Mouse (Mus musculus) common myeloid progenitor, adult 5-6 weeks (primary cell): ENCODE measurements around the gene Id1. TPM values are rescaled to one million over a fixed set of nuclear protein-coding genes. Genes with fewer than 3 reads are reported as not detected.

Source experiments
- ATAC-seq: replicated peaks from 2 replicates; pipeline ENCODE4 v1.8.0; 2016; ENCODE audit warnings: low read depth, mild to moderate bottlenecking, moderate TSS enrichment, inconsistent platforms; ENCODE audit not compliant: poor library complexity, severe bottlenecking
- total RNA-seq: library from RNA; stranded (forward); fragments of 200-1000, 187-1606 nt; gene quantifications from 2 replicates; pipeline ENCODE4 v1.2.3, GENCODE M21; 2017

Gene Id1
- total RNA-seq, result 2.8 and 5.8 TPM in 2 replicates

DNA sequence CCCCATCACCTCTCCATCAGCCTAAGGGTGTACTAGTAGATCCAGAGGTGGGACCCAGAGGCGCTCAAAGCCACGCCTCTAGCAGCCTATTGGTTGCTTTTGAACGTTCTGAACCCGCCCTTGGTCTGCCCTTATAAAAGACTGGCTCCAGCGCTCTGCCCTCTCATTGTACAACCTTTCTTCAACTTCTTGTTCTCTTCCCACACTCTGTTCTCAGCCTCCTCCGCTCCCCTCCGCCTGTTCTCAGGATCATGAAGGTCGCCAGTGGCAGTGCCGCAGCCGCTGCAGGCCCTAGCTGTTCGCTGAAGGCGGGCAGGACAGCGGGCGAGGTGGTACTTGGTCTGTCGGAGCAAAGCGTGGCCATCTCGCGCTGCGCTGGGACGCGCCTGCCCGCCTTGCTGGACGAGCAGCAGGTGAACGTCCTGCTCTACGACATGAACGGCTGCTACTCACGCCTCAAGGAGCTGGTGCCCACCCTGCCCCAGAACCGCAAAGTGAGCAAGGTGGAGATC lies at the start of gene Id1:
TSS of gene Id1 (plus strand) at position 162 of the 512 bp plus-strand sequence.
- peak; percentile 58 for ATAC-seq

GRCm38 (mm10) chr2:152686399-152686798 lies 49.7 kb upstream of the Id1 start:
- ATAC-seq, result no peak

DNA sequence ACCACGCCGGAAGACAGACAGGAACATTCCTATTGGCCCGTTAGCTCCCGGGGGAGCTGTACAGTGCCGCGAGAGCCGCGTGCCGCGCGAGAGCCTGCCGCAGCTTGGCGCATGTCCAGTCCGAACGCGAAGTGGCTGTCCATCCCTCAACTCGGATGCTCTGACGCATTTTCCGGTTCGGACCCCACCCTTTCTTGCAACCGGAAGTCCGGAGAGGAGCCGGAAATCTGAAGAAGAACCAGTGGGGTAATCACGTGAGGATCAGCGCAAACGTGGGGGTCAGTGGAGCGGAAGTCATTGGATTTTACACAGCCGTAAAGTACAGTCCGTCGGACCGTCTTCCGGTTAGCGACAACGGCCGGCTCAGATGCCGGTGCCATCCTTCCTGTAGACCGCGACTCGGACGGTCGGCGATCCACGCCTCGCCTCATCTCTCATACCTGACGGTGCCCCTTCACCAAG lies 49.2 kb upstream of the Id1 start, which contains the start of gene Mcts2:
TSS of gene Mcts2 (plus strand) at position 230 of the 462 bp plus-strand sequence.
- ATAC-seq, result no peak

GRCm38 (mm10) chr2:152691564-152692217 lies 44.4 kb upstream of the Id1 start:
- ATAC-seq, result no peak

DNA sequence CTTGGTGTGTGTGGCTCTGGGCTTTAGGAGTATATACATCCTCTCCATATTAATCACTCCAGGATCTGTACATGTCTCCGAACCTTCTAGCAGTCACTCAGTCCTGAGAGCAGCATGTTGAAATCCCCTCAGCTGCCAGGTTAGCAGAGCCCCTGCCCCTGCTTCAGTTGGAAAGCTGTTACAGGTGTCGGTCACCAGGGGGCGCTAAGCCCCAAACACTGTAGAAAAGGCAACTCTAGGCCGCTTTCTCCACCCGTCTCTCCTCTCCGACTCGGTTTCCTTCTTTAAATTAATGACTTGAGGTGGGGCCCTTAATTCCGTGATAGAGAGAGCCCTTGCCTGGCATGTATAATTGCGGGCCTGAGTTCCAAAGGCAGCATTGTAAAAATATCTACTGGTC lies 42.8 kb upstream of the Id1 start:
- peak; percentile 71 for ATAC-seq

DNA sequence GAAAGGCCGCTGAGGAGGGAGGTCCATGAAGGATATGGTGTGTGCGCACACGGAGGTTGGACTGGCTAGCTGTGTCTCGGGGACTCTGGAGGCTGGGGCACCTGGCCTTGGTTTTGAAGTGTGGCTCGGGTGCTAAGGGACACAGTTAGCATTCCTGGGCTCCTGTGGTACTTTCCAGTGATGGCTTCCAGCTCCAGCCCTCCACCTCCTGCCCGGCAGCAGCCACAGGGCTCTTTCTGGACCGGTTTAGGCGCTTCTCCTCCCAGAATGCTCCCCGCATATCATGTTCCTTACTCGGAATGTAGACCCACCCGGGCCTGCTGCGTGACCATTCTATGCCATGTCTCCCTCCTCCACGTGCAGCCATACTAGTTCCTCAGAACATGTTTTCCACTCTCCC lies 42.3 kb upstream of the Id1 start:
- ATAC-seq, result no peak

DNA sequence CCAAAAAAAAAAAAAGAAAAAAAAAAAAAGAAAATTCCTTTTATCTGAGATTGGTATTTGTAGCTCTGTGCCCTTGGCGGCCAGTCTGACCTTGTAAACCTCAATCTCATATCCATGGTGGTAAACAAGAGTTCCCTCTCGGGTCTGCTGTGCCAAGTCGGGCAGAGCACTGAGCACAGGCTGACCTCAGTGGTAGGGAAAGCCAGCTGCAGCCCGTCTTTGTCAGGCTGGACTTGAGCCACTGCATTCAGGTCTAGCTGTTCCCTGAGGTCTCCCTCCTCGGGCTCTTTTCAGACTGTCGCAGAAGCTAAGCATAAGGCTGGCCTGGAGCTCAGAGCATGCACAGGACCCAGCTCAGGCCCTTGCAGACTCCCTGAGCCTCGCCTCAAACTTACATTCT lies 41.3 kb upstream of the Id1 start:
- no peak for ATAC-seq

GRCm38 (mm10) chr2:152696016-152696415 lies 40.0 kb upstream of the Id1 start:
- ATAC-seq, result no peak

DNA sequence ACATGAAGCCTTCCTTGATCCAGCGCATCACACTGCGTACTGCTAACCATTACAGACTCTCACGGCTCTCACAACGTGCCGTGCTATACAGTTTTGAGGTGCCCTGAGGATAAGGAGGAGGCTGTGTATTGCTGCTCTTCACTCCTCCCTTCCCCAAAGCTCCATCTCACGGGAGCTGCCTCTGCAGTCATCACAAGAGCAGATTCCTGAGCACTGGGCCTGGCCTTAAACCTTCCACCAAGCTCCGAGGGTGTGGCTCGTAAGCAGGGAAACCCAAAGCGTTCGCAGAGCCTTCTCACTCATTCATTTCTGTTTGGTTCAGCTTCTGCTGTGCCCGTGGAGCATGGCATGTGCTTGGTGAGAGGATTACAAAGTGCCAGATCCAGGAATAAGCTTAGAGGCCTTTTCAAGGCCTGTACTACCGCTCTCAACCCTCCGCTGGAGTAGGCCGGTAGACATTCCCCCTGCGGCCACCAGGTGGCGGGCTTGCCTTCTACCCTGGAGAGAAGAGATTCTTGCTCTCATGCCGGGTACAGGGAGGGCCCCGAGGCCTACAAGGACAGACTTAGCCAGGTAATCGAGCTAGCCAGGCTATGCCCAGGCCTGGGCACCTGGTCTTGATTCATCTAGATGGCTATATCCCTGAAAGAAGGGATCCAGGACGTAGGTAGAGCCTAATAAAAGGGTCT lies 39.4 kb upstream of the Id1 start:
- peak; percentile 89 for ATAC-seq

- ATAC-seq, result no peak
These were observed 35.9 kb upstream of the Id1 start for GRCm38 (mm10) chr2:152700138-152700537.

DNA sequence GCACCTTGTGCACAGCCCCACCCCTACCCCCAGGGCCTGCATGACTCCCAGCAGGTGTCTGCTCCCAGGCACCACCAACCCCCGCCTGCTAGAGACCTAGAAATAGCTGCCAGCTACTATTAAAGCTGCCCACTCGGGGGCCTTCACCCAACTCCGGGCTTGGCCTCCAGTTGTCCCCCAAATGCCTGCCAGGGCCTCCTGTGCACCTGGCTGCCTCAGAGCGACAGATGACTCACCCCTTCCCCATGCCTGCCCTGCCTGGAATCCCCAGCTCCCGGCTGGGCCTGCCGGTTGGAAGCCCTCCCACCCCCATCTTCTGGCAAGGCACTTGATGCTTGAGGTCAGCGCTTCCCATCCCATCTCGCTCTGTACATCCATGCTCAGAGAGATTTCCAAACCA lies 35.3 kb upstream of the Id1 start:
- ATAC-seq, result no peak

- no peak for ATAC-seq
These were observed 32.3 kb upstream of the Id1 start for GRCm38 (mm10) chr2:152703596-152704255.

DNA sequence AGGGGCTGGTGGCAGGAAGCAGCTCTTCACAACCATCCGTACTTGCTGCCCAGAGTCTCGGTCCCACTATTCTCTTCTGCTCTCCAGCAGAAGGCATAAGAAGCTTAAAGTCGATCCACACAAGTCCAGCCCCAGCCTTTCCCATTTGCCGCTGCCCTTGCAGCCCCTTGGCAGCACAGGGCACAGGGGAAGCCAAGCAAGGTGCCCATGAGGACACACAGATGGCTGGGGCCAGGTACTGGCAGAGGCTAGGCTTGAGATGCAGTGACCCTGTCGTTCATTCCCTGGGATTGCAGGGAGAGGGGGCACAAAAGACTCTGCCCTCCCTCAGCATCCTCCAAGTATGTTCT lies 31.8 kb upstream of the Id1 start:
- ATAC-seq, result no peak

DNA sequence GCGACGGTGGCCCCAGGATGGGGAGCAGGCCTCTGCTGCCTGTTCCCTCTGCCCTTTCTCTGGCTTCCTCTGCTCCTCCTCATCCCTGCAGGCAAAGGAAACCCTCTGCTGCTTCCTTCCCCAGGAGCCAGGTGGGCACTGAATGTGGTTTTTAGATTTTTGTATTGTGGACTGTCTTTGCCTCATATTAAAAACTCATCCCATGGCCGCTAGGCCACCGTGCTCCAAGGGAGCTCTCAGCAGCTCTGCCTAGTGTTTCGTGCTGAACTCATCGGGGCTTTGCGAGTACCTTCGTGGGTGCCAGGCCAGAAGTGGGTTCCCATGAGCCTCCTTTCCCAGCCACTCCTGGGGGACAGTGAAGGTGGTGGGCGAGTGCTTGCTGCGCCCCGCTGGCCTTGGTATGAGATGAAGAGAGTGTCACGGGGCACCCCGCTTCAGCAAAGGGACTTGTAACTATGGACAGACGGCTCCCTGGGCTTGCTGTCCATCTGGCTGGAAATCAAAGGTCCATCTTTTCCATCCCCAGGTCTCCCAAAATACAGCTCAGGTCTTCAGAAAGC lies 31.2 kb upstream of the Id1 start:
- no peak for ATAC-seq

- ATAC-seq, result no peak
These were observed 30.0 kb upstream of the Id1 start for GRCm38 (mm10) chr2:152705993-152706571.

DNA sequence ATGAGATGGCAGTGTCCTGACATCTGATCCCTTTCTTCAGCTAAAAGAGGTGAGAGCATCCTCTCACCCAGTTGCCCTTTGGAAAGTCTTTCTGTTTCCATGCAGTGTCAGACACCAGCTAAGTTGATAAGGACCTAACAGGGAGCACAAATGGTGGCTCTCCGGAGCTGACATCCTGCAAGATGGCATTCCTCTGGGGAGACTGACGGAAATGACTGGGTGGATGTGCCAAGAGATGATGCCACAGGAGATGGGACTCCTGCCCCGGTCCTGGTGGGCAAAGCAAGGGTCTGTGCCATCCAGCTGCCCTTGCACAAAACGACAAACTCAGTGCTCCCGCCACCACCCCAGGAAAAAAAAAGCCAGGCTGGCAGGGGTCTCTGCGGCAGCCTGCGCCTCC lies 28.9 kb upstream of the Id1 start:
- no peak for ATAC-seq

- ATAC-seq, result no peak
These were observed 28.4 kb upstream of the Id1 start for GRCm38 (mm10) chr2:152707627-152708026.

DNA sequence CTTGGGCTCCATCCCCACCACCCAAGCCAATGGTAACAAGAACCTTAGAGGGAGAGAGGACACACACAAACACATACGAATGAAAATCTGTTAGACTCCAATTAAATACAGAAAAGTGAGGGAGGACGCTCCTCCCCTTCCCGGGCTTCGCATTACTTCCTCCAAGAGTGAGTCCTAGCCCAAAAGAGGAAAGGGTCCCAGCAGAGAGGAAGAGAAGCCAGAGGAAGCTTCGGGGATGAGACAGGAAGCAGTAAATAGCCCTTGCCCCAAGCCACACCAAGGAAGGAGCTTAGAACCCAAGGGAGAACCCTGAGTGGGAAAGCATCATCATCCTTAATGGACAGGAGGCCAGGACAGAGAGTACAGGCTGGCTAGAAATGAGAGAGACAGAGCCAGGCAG lies 27.0 kb upstream of the Id1 start:
- no peak for ATAC-seq

GRCm38 (mm10) chr2:152716241-152716772 lies 19.7 kb upstream of the Id1 start:
- ATAC-seq, result no peak

- no peak for ATAC-seq
These were observed 18.4 kb upstream of the Id1 start for GRCm38 (mm10) chr2:152717652-152718051.
